Mouse (Mus musculus) bone marrow, adult 2 months (tissue): ENCODE measurements around the gene Nrxn2.

Experiments
- CTCF ChIP-seq: fragments of 200-500 bp; IDR thresholded peaks from 2 replicates; pipeline ENCODE4 v1.5.1; 2011; ENCODE audit warnings: low read length, control low read depth; ENCODE audit not compliant: control insufficient read depth, insufficient read depth
- POLR2A ChIP-seq: fragments of 200-500 bp; IDR thresholded peaks from 2 replicates; pipeline ENCODE4 v1.6.1; 2011; ENCODE audit warnings: low read depth, mild to moderate bottlenecking, control low read depth, low read length, borderline replicate concordance; ENCODE audit not compliant: control insufficient read depth

GRCm38 (mm10) chr19:6415454-6415853 lies 3.1 kb upstream of the Nrxn2 start:
- TF ChIP-seq POLR2A = no peak
- TF ChIP-seq CTCF = no peak
